Mouse (Mus musculus) heart, embryonic 11.5 days (tissue): ENCODE results near the gene Zfp92. TPM values are rescaled to one million over a fixed set of nuclear protein-coding genes. Genes with fewer than 3 reads are reported as not detected.

ENCODE experiments used
- ATAC-seq: fragments of 200-750 bp; cut with Nextera tagmentation; replicated peaks from 2 replicates; pipeline ENCODE4 v1.8.0; 2017; ENCODE audit warnings: moderate library complexity; ENCODE audit not compliant: insufficient number of reproducible peaks, low FRiP score, low TSS enrichment
- H3K27ac ChIP-seq: fragments of 300-500 bp; sonication (generic); 2 replicates; pipeline ENCODE4 v1.5.1; 2014; ENCODE audit warnings: mild to moderate bottlenecking, low read depth, low read length
- H3K27me3 ChIP-seq: fragments of 300-500 bp; sonication (generic); 2 replicates; pipeline ENCODE4 v1.6.1; 2014; ENCODE audit warnings: mild to moderate bottlenecking, low read length, mixed read lengths; ENCODE audit not compliant: control insufficient read depth, insufficient read depth
- H3K36me3 ChIP-seq: fragments of 300-500 bp; sonication (generic); 2 replicates; pipeline ENCODE4 v1.6.1; 2014; ENCODE audit warnings: mild to moderate bottlenecking, low read length, moderate library complexity, mixed read lengths; ENCODE audit not compliant: control insufficient read depth, insufficient read depth
- H3K4me1 ChIP-seq: fragments of 300-500 bp; sonication (generic); 2 replicates; pipeline ENCODE4 v1.6.1; 2014; ENCODE audit warnings: low read length; ENCODE audit not compliant: control insufficient read depth, insufficient read depth
- H3K4me2 ChIP-seq: fragments of 300-500 bp; sonication (generic); 2 replicates; pipeline ENCODE4 v1.6.1; 2014; ENCODE audit warnings: mild to moderate bottlenecking, moderate library complexity
- H3K4me3 ChIP-seq: fragments of 300-500 bp; sonication (generic); 2 replicates; pipeline ENCODE4 v1.5.1; 2014; ENCODE audit warnings: low read depth, low read length
- H3K9ac ChIP-seq: fragments of 300-500 bp; sonication (generic); 2 replicates; pipeline ENCODE4 v1.6.1; 2014; ENCODE audit warnings: mild to moderate bottlenecking, low read depth, low read length, moderate library complexity
- H3K9me3 ChIP-seq: fragments of 300-500 bp; sonication (generic); replicated peaks from 2 replicates; pipeline ENCODE4 v1.6.1; 2016; ENCODE audit warnings: low read length; ENCODE audit not compliant: control insufficient read depth
- WGBS: fragments of 180-500 bp; shearing (Covaris S2); extraction: QIAGEN DNeasy Blood & Tissue Kit; methylation state at CpG from one replicate; pipeline ENCODE4 v1.1.7; 2014; ENCODE audit not compliant: insufficient replicate concordance; 5-methylcytosine and 5-hydroxymethylcytosine counted together
- polyA plus RNA-seq: library from polyadenylated mRNA; unstranded; fragments of >200 nt; fragmentation: Nextera tagmentation; extraction: Ambion mirVana; gene quantifications from 2 replicates; pipeline ENCODE4 v1.2.1, GENCODE M21; 2014

Zfp92 gene
- polyA plus RNA-seq, 1 experiment from 2014 or later = 0.04 TPM

DNA sequence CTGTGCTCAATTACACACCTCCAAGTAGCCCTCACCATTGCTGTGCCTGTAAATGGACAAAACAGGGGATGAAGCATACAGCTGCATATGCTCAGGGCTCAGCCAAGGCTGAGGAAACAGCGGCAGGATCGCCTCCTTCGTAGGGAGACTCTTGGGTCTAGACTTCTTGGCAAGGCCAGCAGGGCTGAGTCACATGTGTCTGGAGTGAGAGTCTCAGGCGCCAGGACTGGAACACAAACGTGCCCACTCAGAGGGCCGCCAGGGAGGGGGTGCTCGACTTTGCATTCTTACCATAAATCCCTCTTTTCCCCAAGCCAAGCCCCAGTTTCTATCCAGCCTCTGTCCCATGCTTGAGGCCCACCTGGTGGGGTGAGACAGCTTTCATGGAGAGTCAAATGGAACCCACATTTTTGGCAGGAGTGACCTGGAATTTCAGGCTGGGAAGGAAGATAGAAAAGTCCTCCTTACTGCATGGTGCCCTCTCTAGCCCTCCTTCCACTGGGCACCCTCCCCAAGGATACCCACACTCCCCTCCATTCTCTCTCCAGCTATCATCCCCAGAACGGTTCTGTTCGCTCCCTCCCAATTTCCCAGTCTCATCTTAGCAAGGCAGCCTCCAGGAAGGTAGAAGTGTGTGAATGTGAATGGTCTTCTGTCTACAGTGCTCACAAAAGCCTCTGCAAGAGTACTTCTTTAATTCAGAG, 54.7 kb downstream of the Zfp92 start:
- peaks cover 9% of the 10 kb centered on the region; the same call in 1 of the 2 replicates for H3K27me3 ChIP-seq
- no peaks in the 10 kb centered on the region for H3K36me3 ChIP-seq
- no peak overlapping the region for H3K9ac ChIP-seq
- no peak overlapping the region for H3K4me2 ChIP-seq
- H3K9me3 ChIP-seq = no peaks in the 10 kb centered on the region
- H3K27ac ChIP-seq = no peak overlapping the region
- no peak for ATAC-seq
- H3K4me3 ChIP-seq = no peak overlapping the region
- WGBS = 70% methylated on average over 9 of the region's 9 CpGs
- H3K4me1 ChIP-seq = no peaks in the 10 kb centered on the region

DNA sequence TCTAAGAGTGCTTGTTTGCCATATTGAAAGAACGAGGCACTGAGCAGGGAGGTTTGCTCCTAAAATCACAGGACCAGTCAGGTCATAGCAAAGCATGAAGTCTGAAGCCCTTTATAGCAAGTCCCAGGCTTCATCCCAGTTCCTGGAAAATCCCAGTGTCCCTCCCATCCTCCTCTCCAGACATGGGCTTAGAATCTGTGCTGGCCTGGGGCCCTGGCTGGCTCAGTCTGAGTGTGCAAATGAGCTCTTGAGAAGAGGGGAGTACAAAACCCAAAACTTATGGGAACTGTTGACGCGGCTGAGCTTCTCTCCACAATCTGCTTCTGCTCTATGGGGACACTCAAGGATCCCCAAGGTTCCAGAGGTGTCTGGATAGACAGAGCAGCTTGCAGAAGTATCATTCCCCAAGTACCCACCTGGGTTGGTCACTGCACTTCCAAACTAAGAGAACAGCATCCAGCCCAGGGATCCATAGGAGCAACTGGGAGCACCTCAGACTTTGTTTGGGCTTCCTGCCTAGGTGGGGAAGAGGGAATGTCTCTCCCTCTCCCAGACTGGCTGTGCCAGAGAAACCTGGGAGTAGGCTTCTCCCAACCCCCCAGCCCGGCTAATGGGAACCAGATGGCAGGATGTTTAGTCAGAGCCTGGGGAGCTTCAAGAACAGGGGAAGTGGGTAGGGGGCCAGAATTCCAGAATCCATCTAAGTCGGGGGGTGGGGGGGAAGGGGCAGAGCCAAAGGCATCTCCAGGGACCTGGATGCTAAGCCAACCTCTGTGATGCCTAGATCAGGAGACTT, 56.7 kb downstream of the Zfp92 start:
- no peaks in the 10 kb centered on the region for H3K9me3 ChIP-seq
- H3K4me3 ChIP-seq = no peak overlapping the region
- H3K27ac ChIP-seq = peak overlapping the region; percentile 41
- no peak overlapping the region for H3K9ac ChIP-seq
- H3K27me3 ChIP-seq = peaks cover 9% of the 10 kb centered on the region
- ATAC-seq = no peak
- no peaks in the 10 kb centered on the region for H3K36me3 ChIP-seq
- 63% methylated on average over 5 of the region's 5 CpGs for WGBS
- no peaks in the 10 kb centered on the region for H3K4me1 ChIP-seq
- H3K4me2 ChIP-seq = no peak overlapping the region

DNA sequence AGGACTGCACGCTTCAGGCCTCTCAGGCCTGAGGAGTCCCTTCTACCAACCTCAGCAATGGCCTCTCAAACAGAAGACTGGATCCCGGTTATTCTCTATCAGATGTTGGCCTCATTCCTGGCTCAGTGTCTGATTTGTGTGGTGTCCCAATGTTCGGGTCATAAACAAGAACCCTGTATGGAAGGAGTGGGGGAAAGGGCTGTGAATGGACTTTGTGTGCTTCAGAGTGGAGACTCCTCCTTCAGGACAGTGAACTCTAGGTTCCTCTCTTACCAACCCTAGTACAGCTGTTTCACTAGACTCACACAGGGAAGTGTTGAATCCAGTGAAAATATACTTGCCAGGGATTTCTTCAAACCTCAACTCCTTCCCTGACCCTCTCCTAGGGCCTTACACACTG, 57.4 kb downstream of the Zfp92 start:
- Histone ChIP-seq H3K9me3 (no peaks in the 10 kb centered on the region), H3K27me3 (peaks cover 9% of the 10 kb centered on the region), H3K4me1 (no peaks in the 10 kb centered on the region), H3K36me3 (no peaks in the 10 kb centered on the region), H3K9ac (no peak overlapping the region), H3K27ac (peak overlapping the region; percentile 41; the same call in 1 of the 2 replicates), H3K4me2 (no peak overlapping the region), H3K4me3 (no peak overlapping the region)
- 43% methylated on average over 3 of the region's 3 CpGs for WGBS
- no peak for ATAC-seq

DNA sequence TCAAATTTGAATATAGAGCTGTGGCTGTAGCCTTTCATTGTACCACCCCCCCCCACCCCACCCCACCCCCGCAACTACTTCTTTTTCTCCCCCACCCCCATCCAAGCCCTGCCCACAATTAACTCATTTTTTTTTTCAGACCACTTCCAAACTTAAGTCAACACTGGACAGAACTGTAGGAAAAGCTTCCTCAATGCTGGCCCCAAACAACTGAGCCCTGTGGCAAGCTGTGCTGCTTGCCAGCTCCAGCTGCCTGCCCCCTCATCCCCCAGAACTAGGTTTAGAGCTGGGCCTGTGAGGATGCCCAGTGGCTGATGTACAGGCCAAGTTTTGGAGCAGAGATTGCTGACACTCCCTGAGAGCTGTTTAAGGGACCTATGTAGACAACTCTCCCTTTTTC, 57.9 kb downstream of the Zfp92 start:
- Histone ChIP-seq H3K9me3 (no peaks in the 10 kb centered on the region), H3K27ac (no peak overlapping the region), H3K36me3 (no peaks in the 10 kb centered on the region), H3K9ac (no peak overlapping the region), H3K4me1 (no peaks in the 10 kb centered on the region), H3K4me3 (no peak overlapping the region), H3K27me3 (peaks cover 9% of the 10 kb centered on the region), H3K4me2 (no peak overlapping the region)
- no peak for ATAC-seq
- 58% methylated on average over 1 of the region's 1 CpGs for WGBS

DNA sequence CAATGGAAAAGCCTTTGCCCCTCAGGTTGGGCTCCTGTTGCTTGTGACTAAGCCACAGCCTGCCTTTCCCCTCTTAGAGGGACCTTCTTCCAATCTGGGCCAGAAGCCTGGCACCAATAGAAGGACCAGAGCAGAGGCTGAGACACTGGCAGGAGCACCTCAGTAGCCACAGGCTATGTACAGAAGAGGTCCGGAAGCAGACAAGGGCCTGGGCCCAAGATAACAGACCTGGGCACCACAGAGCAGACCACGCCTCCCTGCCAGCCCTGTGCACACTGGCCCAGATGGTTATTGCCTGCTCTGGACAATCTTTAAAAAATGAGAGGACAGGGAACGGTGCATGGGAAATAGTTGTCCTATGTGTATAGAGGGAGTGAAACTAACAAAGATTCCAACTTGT, 60.9 kb downstream of the Zfp92 start:
- WGBS = 82% methylated on average over 3 of the region's 3 CpGs
- H3K36me3 ChIP-seq = no peaks in the 10 kb centered on the region
- H3K9ac ChIP-seq = no peak overlapping the region
- H3K4me2 ChIP-seq = no peak overlapping the region
- peaks cover 2% of the 10 kb centered on the region; the same call in 1 of the 2 replicates for H3K4me1 ChIP-seq
- H3K4me3 ChIP-seq = no peak overlapping the region
- no peak for ATAC-seq
- H3K27ac ChIP-seq = no peak overlapping the region
- H3K27me3 ChIP-seq = peaks cover 9% of the 10 kb centered on the region
- no peaks in the 10 kb centered on the region for H3K9me3 ChIP-seq

DNA sequence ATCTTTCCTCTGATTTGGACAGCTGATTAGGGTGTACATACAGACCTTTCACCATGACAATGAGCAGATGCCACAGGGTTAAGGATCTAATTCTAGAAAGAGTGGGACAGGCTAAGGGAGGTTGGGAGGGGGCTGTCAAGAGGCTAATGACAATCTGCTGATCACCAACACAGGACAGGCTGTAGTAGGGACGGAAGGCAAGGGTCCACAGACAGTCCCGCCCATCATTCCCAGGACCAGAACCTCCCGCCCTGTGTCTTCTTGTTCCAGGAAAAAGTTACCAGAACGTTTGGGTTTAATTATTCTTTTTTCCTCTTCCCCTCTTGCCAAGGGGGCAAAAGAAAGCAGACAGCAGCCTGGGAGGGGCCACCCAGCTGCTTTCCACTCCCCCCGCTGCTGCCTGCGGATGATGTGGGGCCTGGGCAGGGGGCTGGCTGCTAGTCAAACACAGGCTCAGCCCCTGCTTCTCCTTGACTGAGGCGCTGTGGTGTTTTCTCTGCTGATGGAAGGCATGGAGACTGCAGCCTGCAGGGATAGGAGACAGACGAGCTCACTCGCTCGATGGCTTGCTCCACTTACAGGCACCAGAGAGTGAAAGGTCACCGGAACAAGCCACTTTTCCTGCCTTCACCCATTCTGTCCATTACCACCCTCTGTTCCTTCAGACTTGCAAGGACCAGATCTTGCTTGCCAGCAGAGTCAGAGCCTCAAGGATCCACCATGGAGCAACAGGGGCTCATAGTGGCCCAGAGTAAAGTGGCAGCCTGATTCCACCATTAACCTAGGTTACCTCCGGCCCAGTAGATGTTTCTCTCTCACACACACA, 63.7 kb downstream of the Zfp92 start:
- ATAC-seq = no peak
- Histone ChIP-seq H3K4me1 (peaks cover 2% of the 10 kb centered on the region; the same call in 1 of the 2 replicates), H3K27me3 (peaks cover 12% of the 10 kb centered on the region), H3K4me3 (no peak overlapping the region), H3K9ac (no peak overlapping the region), H3K9me3 (no peaks in the 10 kb centered on the region), H3K27ac (peak overlapping the region; percentile 64), H3K36me3 (no peaks in the 10 kb centered on the region), H3K4me2 (no peak overlapping the region)
- WGBS = 45% methylated on average over 12 of the region's 12 CpGs

DNA sequence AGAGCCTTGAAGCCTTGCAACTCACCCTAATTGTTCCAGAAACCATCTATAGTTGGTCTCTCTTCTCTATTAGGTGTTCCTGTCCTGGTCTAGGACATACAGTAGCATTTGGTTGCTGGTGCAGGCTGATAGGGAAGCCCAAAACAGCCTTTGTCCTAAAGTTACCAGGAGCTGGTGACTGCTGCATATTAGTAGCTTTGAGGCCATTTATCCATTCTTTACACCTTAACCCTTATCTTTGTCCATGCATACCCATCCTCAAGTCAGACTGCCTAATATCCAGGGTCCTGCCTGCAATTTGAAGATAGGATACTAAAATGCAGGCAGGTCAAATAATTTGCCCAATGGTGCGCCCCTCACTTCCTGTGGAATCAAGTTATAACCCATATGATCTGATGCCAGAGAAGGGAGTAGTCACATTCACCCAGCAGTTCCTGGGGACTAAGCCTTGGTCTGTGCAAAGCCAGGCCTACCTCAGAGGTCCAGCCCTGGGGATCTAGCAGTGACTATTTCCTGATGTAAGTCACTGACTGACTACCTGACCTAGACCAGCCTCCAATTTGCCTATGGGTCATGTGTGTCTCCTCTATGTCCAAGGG, 64.9 kb downstream of the Zfp92 start:
- no peak overlapping the region for H3K4me2 ChIP-seq
- no peak for ATAC-seq
- H3K9me3 ChIP-seq = no peaks in the 10 kb centered on the region
- 75% methylated on average over 1 of the region's 1 CpGs for WGBS
- peak overlapping the region; percentile 74 for H3K27ac ChIP-seq
- no peak overlapping the region for H3K9ac ChIP-seq
- no peaks in the 10 kb centered on the region for H3K36me3 ChIP-seq
- H3K4me1 ChIP-seq = peaks cover 2% of the 10 kb centered on the region; the same call in 1 of the 2 replicates
- H3K4me3 ChIP-seq = no peak overlapping the region
- peaks cover 11% of the 10 kb centered on the region for H3K27me3 ChIP-seq

DNA sequence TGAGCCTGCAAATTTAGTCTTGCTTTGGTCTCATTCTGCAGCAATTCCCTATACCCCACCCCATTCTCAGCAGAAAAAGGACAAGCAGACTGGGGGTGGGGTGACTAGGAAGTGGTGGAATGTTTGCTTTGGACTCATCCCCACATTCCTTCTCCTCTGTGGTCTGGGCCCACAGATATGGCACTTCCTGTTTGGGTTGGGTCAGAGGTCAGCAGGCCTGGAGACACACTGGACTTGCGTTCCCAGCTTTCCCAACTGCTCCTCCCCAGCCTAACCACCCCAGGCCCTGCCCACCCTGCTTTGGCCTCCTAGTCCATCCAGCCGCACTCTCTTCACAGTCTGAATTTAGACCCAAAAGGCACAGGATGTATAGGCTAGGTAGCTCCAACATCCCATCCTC, 65.7 kb downstream of the Zfp92 start:
- H3K4me1 ChIP-seq = peaks cover 2% of the 10 kb centered on the region; the same call in 1 of the 2 replicates
- H3K9ac ChIP-seq = no peak overlapping the region
- peak; percentile 66 for ATAC-seq
- no peak overlapping the region for H3K4me2 ChIP-seq
- H3K36me3 ChIP-seq = no peaks in the 10 kb centered on the region
- 46% methylated on average over 2 of the region's 2 CpGs for WGBS
- H3K9me3 ChIP-seq = no peaks in the 10 kb centered on the region
- H3K27ac ChIP-seq = peak overlapping the region; percentile 74
- no peak overlapping the region for H3K4me3 ChIP-seq
- H3K27me3 ChIP-seq = peaks cover 11% of the 10 kb centered on the region
